Mouse (Mus musculus): ENCODE results near the gene Tbkbp1. TPM values are rescaled to one million over a fixed set of nuclear protein-coding genes. Genes with fewer than 3 reads are reported as not detected.

Gene Tbkbp1
- total and polyA plus RNA-seq, 3 experiments: 11.7 to 33.5 TPM; not detected in 1

GRCm38 (mm10) chr11:97181061-97181460, 29.8 kb upstream of the Tbkbp1 start:
- no peak overlapping the region for H3K27ac ChIP-seq (ENCODE audit: control insufficient read depth, low read depth, low read length)
- H3K9ac ChIP-seq (ENCODE audit: control insufficient read depth, low read depth, low read length, poor library complexity, severe bottlenecking): no peak overlapping the region
- DNase-seq (ENCODE audit: low read depth, low spot score): peak; percentile 86
- H3K79me2 ChIP-seq (ENCODE audit: control insufficient read depth, insufficient read depth, low read length, poor library complexity): peaks cover 54% of the 10 kb centered on the region
- H3K4me1 ChIP-seq (ENCODE audit: control insufficient read depth in 1 of 2, insufficient read depth in 2 of 2, low read length in 2 of 2): peaks cover 1 to 13% of the 10 kb centered on the region in 2 experiments; a peak in 3 of 4 replicates
- H3K27me3 ChIP-seq (ENCODE audit: control insufficient read depth in 1 of 2, insufficient read depth in 2 of 2, low read length in 2 of 2): no peaks in the 10 kb centered on the region
- H3K9me3 ChIP-seq (replicated peaks; ENCODE audit: insufficient read depth, low read length): no peaks in the 10 kb centered on the region
- H3K4me3 ChIP-seq (ENCODE audit: control insufficient read depth in 1 of 2, insufficient read depth in 1 of 2, low read depth in 2 of 2, low read length in 2 of 2): no peak overlapping the region
- TF ChIP-seq ZMIZ1 (IDR thresholded peaks at IDR 0.05; ENCODE audit: low read depth, low read length): no peak
- peak; percentile 4 to 38; a peak in 2 of 4 replicates for TF ChIP-seq EP300 (IDR thresholded peaks at IDR 0.05; ENCODE audit: low read depth in 1 of 2, low read length in 2 of 2)
- peak; percentile 16; the same call in 1 of the 2 replicates for TF ChIP-seq SIN3A (IDR thresholded peaks at IDR 0.05; ENCODE audit: low read length)
- TF ChIP-seq TBP (IDR thresholded peaks at IDR 0.05; ENCODE audit: low read depth, low read length): peak; percentile 84
- peak; percentile 88 for TF ChIP-seq RCOR1 (IDR thresholded peaks at IDR 0.05; ENCODE audit: low read depth, low read length)
- TF ChIP-seq MXI1 (IDR thresholded peaks at IDR 0.05; ENCODE audit: low read depth, low read length): no peak
- H3K36me3 ChIP-seq (ENCODE audit: control insufficient read depth in 1 of 2, insufficient read depth in 2 of 2, low read length in 2 of 2): peaks cover 57 to 79% of the 10 kb centered on the region in 2 experiments

GRCm38 (mm10) chr11:97178198-97178597, 26.9 kb upstream of the Tbkbp1 start:
- H3K9ac ChIP-seq (ENCODE audit: control insufficient read depth, low read depth, low read length, poor library complexity, severe bottlenecking): no peak overlapping the region
- H3K9me3 ChIP-seq (replicated peaks; ENCODE audit: insufficient read depth, low read length): no peaks in the 10 kb centered on the region
- H3K36me3 ChIP-seq (ENCODE audit: control insufficient read depth in 1 of 2, insufficient read depth in 2 of 2, low read length in 2 of 2): peaks cover 29 to 84% of the 10 kb centered on the region in 2 experiments
- no peaks in the 10 kb centered on the region for H3K4me1 ChIP-seq (ENCODE audit: control insufficient read depth in 1 of 2, insufficient read depth in 2 of 2, low read length in 2 of 2)
- H3K4me3 ChIP-seq (ENCODE audit: control insufficient read depth in 1 of 2, insufficient read depth in 1 of 2, low read depth in 2 of 2, low read length in 2 of 2): no peak overlapping the region
- H3K27me3 ChIP-seq (ENCODE audit: control insufficient read depth in 1 of 2, insufficient read depth in 2 of 2, low read length in 2 of 2): no peaks in the 10 kb centered on the region
- no peak overlapping the region for H3K27ac ChIP-seq (ENCODE audit: control insufficient read depth, low read depth, low read length)
- H3K79me2 ChIP-seq (ENCODE audit: control insufficient read depth, insufficient read depth, low read length, poor library complexity): peaks cover 29% of the 10 kb centered on the region
- no peak for DNase-seq (ENCODE audit: low read depth, low spot score)
- TF ChIP-seq ETS1 (IDR thresholded peaks at IDR 0.05; ENCODE audit: low read depth, low read length): no peak

- H3K79me2 ChIP-seq (ENCODE audit: control insufficient read depth, insufficient read depth, low read length, poor library complexity): peaks cover 23% of the 10 kb centered on the region
- H3K4me1 ChIP-seq (ENCODE audit: control insufficient read depth in 1 of 2, insufficient read depth in 2 of 2, low read length in 2 of 2): no peaks in the 10 kb centered on the region
- H3K4me3 ChIP-seq (ENCODE audit: control insufficient read depth in 1 of 2, insufficient read depth in 1 of 2, low read depth in 2 of 2, low read length in 2 of 2): no peak overlapping the region
- H3K9me3 ChIP-seq (replicated peaks; ENCODE audit: insufficient read depth, low read length): no peaks in the 10 kb centered on the region
- H3K9ac ChIP-seq (ENCODE audit: control insufficient read depth, low read depth, low read length, poor library complexity, severe bottlenecking): no peak overlapping the region
- DNase-seq (ENCODE audit: low read depth, low spot score): peak; percentile 74
- peak; percentile 51 for TF ChIP-seq RAD21 (IDR thresholded peaks at IDR 0.05; ENCODE audit: low read depth, low read length)
- no peak for TF ChIP-seq RCOR1 (IDR thresholded peaks at IDR 0.05; ENCODE audit: low read depth, low read length)
- TF ChIP-seq MXI1 (IDR thresholded peaks at IDR 0.05; ENCODE audit: low read depth, low read length): 0 out of 2 replicates have a peak, but pooled peaks have one; percentile 31
- no peak for TF ChIP-seq TBP (IDR thresholded peaks at IDR 0.05; ENCODE audit: low read depth, low read length)
- no peak for TF ChIP-seq JUND (IDR thresholded peaks at IDR 0.05; ENCODE audit: low read depth, low read length)
- TF ChIP-seq SIN3A (IDR thresholded peaks at IDR 0.05; ENCODE audit: low read length): 0 out of 2 replicates have a peak, but pooled peaks have one; percentile 23
- peak; percentile 59 for TF ChIP-seq SMC3 (IDR thresholded peaks at IDR 0.05; ENCODE audit: low read depth, low read length)
- no peak for TF ChIP-seq MAFK (IDR thresholded peaks at IDR 0.05; ENCODE audit: borderline replicate concordance, low read depth, low read length)
- no peak for TF ChIP-seq GATA1 (IDR thresholded peaks at IDR 0.05; ENCODE audit: low read depth, low read length)
- peak; percentile 56 to 78 (median 64) for TF ChIP-seq CTCF (IDR thresholded peaks at IDR 0.05 in 2 of 3, conservative IDR thresholded peaks at IDR 0.05 in 1 of 3; ENCODE audit: control insufficient read depth in 1 of 3, insufficient read depth in 1 of 3, low read depth in 2 of 3, low read length in 3 of 3, poor library complexity in 1 of 3, severe bottlenecking in 1 of 3)
- no peak for TF ChIP-seq MYC (IDR thresholded peaks at IDR 0.05; ENCODE audit: low read depth, low read length)
- no peak for TF ChIP-seq EP300 (IDR thresholded peaks at IDR 0.05; ENCODE audit: low read depth in 1 of 2, low read length in 2 of 2)
- H3K27ac ChIP-seq (ENCODE audit: control insufficient read depth, low read depth, low read length): no peak overlapping the region
- peaks cover 17 to 83% of the 10 kb centered on the region in 2 experiments for H3K36me3 ChIP-seq (ENCODE audit: control insufficient read depth in 1 of 2, insufficient read depth in 2 of 2, low read length in 2 of 2)
- H3K27me3 ChIP-seq (ENCODE audit: control insufficient read depth in 1 of 2, insufficient read depth in 2 of 2, low read length in 2 of 2): no peaks in the 10 kb centered on the region
Observed at GRCm38 (mm10) chr11:97176851-97177250, 25.6 kb upstream of the Tbkbp1 start.

All from MEL (cell line).